Mouse (Mus musculus) embryonic facial prominence, embryonic 12.5 days (tissue): ENCODE measurements at regions not wholly inside any gene's neighbourhood (a gene's known extent, or its start where the extent isn't known, plus 50 kb on each side); places are given as distances from the start of the nearest gene placed in this dataset.

ENCODE experiments used
- ATAC-seq: fragments of 200-750 bp; cut with Nextera tagmentation; 2 replicates; pipeline ENCODE4 v1.8.0; 2017; ENCODE audit not compliant: insufficient number of reproducible peaks, insufficient read depth, low FRiP score, low TSS enrichment
- H3K27ac ChIP-seq: fragments of 300-500 bp; sonication (generic); 2 replicates; pipeline ENCODE4 v1.5.1; 2016; ENCODE audit warnings: mild to moderate bottlenecking
- H3K27me3 ChIP-seq: fragments of 300-500 bp; sonication (generic); 2 replicates; pipeline ENCODE4 v1.6.1; 2016; ENCODE audit warnings: mild to moderate bottlenecking, moderate library complexity
- H3K36me3 ChIP-seq: fragments of 300-500 bp; sonication (generic); 2 replicates; pipeline ENCODE4 v1.6.1; 2016; ENCODE audit warnings: mild to moderate bottlenecking
- H3K4me1 ChIP-seq: fragments of 300-500 bp; sonication (generic); 2 replicates; pipeline ENCODE4 v1.6.1; 2016
- H3K4me2 ChIP-seq: fragments of 300-500 bp; sonication (generic); replicated peaks from 2 replicates; pipeline ENCODE4 v1.6.1; 2016; ENCODE audit warnings: mild to moderate bottlenecking, moderate library complexity
- H3K4me3 ChIP-seq: fragments of 300-500 bp; sonication (generic); 2 replicates; pipeline ENCODE4 v1.5.1; 2016; ENCODE audit warnings: mild to moderate bottlenecking
- H3K9ac ChIP-seq: fragments of 300-500 bp; sonication (generic); 2 replicates; pipeline ENCODE4 v1.6.1; 2016; ENCODE audit warnings: mild to moderate bottlenecking, moderate library complexity
- H3K9me3 ChIP-seq: fragments of 300-500 bp; sonication (generic); 2 replicates; pipeline ENCODE4 v1.6.1; 2016; ENCODE audit warnings: mild to moderate bottlenecking, moderate library complexity
- WGBS: fragments of 180-500 bp; shearing (Covaris S2); methylation state at CpG from one replicate; pipeline ENCODE4 v1.1.7; 2016; 5-methylcytosine and 5-hydroxymethylcytosine counted together

- Histone ChIP-seq H3K4me1 (no peaks in the 10 kb centered on the region), H3K36me3 (no peaks in the 10 kb centered on the region), H3K9me3 (no peaks in the 10 kb centered on the region), H3K9ac (no peak overlapping the region), H3K27ac (no peak overlapping the region), H3K4me2 (no peak overlapping the region), H3K27me3 (0 out of 2 replicates have a peak, but pooled peaks cover 3% of the 10 kb centered on the region), H3K4me3 (no peak overlapping the region)
- 53% methylated on average over 5 of the region's 5 CpGs for WGBS
- no peak for ATAC-seq
Measured at GRCm38 (mm10) chr7:37098950-37099349, 401.0 kb downstream of the Tshz3 start.

DNA sequence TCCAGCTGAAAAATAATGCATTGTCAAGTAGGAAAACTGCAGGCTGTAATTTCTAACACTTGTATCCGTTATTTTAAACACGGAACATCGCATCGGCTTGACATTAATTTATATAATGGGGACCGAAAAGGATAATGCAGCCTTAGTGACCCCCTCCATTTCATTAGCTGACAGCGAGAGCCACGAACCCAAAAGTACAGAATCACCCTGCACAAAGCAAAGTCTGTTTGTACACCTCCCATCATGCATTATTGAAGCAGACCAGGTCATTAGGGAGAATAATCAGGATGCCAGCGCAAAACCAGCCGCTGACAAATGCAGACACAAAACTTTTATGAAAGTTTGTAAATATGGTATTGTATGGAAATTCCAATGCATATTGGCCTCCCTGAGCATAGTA, 406.8 kb downstream of the Tshz3 start:
- Histone ChIP-seq H3K27me3 (no peaks in the 10 kb centered on the region), H3K4me2 (no peak overlapping the region), H3K36me3 (no peaks in the 10 kb centered on the region), H3K27ac (no peak overlapping the region), H3K4me3 (no peak overlapping the region), H3K9me3 (no peaks in the 10 kb centered on the region), H3K4me1 (no peaks in the 10 kb centered on the region), H3K9ac (no peak overlapping the region)
- ATAC-seq: no peak
- 87% methylated on average over 9 of the region's 9 CpGs for WGBS

DNA sequence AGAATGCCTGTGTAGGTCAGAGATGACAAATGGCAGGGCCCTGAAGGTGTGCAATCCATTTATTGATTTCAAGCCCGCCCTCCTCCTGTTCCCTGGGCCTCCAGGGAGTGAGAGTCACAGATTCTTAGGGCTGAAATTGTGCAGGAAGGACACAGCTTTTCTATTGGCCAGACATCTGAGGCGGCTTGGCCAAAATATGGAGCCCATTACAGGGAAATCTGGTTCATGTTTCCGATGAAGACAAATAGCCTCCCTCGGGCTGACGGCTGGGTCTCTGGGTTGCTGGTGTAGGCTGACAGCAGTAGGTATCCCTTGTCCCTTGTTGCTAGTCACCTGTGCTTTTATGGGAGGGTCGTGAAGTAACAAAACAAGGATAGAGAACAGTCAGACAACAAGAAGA, 413.2 kb downstream of the Tshz3 start:
- 25% methylated on average over 6 of the region's 6 CpGs for WGBS
- Histone ChIP-seq H3K9me3 (no peaks in the 10 kb centered on the region), H3K4me1 (0 out of 2 replicates have a peak, but pooled peaks cover 6% of the 10 kb centered on the region), H3K4me2 (no peak overlapping the region), H3K4me3 (no peak overlapping the region), H3K9ac (no peak overlapping the region), H3K27me3 (no peaks in the 10 kb centered on the region), H3K27ac (no peak overlapping the region), H3K36me3 (no peaks in the 10 kb centered on the region)
- no peak for ATAC-seq

DNA sequence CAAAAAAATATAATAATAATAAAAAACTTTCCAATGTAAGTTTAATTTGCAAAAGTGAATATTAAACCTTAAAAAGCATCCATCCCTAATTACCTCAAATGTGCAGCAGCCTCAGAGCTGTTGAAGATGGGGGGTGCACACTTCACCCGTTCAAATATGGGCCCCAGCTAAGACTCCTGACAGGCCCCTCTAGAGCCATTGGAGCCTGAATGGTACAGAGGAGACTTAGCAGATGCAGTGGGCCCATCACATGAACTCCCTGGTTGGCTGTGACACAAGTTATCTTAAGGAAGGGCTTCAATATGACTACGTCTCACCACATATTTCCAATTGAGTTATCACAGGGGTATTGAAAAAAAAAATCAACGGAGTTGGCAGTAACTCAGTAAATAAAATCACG, 422.9 kb downstream of the Tshz3 start:
- Histone ChIP-seq H3K9me3 (no peaks in the 10 kb centered on the region), H3K4me2 (no peak overlapping the region), H3K4me3 (no peak overlapping the region), H3K9ac (no peak overlapping the region), H3K36me3 (no peaks in the 10 kb centered on the region), H3K27ac (no peak overlapping the region), H3K27me3 (no peaks in the 10 kb centered on the region), H3K4me1 (no peaks in the 10 kb centered on the region)
- WGBS: 89% methylated on average over 4 of the region's 4 CpGs
- ATAC-seq: no peak

DNA sequence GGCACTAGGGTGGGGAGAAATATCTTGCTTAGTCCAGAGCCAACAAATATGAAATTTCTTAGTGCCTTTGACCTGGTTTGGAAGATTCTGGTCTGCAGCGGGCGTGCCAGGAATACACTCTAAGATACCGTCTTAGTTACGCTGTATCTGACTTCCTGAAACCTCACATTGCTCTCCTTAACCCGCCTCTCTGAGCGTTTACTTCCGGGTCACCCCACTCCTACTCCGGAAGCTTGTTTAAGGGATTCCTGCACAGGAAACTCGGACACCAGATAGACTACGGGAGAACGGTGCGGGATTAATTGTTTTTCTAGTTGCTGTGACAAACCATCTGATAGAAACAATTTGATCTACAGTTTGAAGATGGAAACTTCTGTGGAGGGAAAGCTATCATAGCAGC, 442.3 kb downstream of the Tshz3 start:
- 91% methylated on average over 12 of the region's 12 CpGs for WGBS
- Histone ChIP-seq H3K36me3 (no peaks in the 10 kb centered on the region), H3K27ac (no peak overlapping the region), H3K27me3 (no peaks in the 10 kb centered on the region), H3K4me2 (no peak overlapping the region), H3K4me1 (0 out of 2 replicates have a peak, but pooled peaks cover 3% of the 10 kb centered on the region), H3K4me3 (no peak overlapping the region), H3K9ac (no peak overlapping the region), H3K9me3 (no peaks in the 10 kb centered on the region)
- no peak for ATAC-seq

DNA sequence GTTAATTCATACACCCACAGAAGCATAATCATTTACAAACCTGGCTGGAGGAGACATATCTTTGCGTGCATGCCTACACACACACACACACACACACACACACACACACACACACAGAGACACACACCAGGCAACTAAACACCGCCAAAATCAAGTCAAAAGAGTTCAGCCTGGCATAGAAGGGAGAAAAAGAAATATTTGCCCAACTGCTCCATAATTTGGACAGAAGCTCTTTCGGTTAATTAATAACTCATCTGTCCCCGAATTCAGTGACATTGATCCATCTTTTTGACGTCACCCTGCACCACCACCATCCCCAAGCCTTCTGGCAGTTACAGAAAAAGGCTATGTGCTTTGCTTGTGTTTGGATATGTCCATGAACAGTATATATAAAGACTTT, 444.9 kb downstream of the Tshz3 start:
- Histone ChIP-seq H3K27me3 (no peaks in the 10 kb centered on the region), H3K4me2 (no peak overlapping the region), H3K9me3 (no peaks in the 10 kb centered on the region), H3K27ac (no peak overlapping the region), H3K36me3 (no peaks in the 10 kb centered on the region), H3K4me3 (no peak overlapping the region), H3K9ac (no peak overlapping the region), H3K4me1 (no peaks in the 10 kb centered on the region)
- ATAC-seq: no peak
- WGBS: 83% methylated on average over 5 of the region's 5 CpGs

DNA sequence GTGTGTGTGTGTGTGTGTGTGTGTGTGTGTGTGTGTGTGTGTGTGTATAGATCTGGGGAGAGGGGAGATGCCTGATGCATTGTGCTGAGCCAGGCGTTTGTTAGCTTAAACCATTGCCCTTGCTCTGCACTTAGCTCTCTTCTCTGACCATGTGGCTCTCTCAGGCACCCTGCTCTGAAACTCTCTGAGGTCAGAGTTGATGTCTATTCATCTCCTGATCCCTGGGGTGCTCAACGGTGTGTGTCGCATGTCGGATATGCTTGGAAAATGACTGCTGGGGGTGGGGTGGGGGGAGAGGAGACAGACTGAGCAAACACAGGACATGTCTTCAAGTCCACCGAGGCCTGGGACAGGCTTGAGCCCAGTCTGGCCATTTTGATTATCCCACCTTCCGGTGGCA, 446.4 kb downstream of the Tshz3 start:
- no peak overlapping the region for H3K27ac ChIP-seq
- no peaks in the 10 kb centered on the region for H3K27me3 ChIP-seq
- no peaks in the 10 kb centered on the region for H3K36me3 ChIP-seq
- H3K4me2 ChIP-seq: no peak overlapping the region
- no peak overlapping the region for H3K9ac ChIP-seq
- no peaks in the 10 kb centered on the region for H3K9me3 ChIP-seq
- H3K4me3 ChIP-seq: no peak overlapping the region
- H3K4me1 ChIP-seq: no peaks in the 10 kb centered on the region
- ATAC-seq: no peak
- 49% methylated on average over 6 of the region's 6 CpGs for WGBS

DNA sequence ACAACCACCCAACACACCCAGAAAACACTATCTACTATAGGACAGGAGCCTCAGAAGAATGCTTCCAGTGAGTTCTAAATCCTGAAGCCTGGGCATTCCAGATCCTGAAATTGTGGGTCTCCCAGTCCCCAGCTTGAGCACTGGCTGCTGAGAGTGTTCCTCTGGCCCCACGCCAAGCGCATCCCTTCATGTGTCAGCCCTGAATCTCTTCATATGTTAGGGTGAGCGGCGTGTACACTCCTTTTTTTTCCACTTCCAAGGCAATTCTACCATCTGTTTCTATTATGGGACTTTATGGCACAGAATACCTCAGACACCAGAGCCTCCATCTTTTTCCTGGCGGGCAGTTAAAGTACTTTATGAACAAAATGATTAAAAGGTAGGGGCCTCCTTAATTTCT, 451.8 kb downstream of the Tshz3 start:
- Histone ChIP-seq H3K36me3 (no peaks in the 10 kb centered on the region), H3K9me3 (no peaks in the 10 kb centered on the region), H3K4me2 (no peak overlapping the region), H3K9ac (no peak overlapping the region), H3K4me3 (no peak overlapping the region), H3K27ac (no peak overlapping the region), H3K4me1 (no peaks in the 10 kb centered on the region), H3K27me3 (no peaks in the 10 kb centered on the region)
- ATAC-seq: no peak
- 62% methylated on average over 5 of the region's 5 CpGs for WGBS

DNA sequence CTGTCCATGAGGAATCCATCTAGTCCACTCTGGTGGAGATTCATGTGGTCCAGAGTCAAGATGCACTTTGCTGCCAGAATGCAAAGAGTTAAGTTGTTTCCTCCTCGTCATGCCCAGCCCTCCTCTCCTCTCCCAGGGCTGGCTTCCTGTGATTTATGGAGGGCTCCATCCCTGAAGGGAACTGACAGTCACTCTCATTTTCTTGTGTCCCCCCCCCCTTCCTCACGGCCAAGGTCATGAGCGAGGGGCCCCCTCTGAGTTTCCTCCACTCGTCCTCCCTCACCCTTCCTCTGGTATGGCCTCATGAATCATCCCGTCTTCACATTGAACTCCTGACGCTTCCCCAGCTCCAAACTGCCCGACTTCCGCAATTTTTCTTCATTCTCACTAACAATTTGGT, 461.9 kb downstream of the Tshz3 start:
- Histone ChIP-seq H3K4me3 (no peak overlapping the region), H3K36me3 (no peaks in the 10 kb centered on the region), H3K9me3 (no peaks in the 10 kb centered on the region), H3K4me1 (no peaks in the 10 kb centered on the region), H3K4me2 (no peak overlapping the region), H3K27ac (no peak overlapping the region), H3K9ac (no peak overlapping the region), H3K27me3 (no peaks in the 10 kb centered on the region)
- no peak for ATAC-seq
- WGBS: 53% methylated on average over 8 of the region's 8 CpGs

DNA sequence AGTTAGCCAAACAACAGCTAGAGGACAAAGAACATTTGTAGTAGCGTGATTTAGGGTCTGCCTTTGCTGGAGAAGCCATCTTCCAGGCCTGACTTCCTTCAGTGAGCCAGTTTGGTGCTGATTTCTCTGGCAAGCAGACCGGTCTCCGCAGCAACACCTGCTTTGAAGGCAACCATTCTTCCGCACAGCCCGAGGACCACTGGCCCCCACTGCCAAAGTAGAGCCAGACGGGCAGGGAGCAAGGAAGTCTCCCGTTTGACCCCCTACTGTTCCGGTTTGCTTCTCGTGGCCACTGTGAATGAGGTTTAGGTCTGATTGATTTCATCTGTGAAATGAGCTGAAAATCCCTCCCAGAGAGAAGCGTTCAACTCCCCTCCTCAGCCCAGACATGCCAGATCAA, 471.0 kb downstream of the Tshz3 start:
- H3K9ac ChIP-seq: no peak overlapping the region
- H3K4me3 ChIP-seq: no peak overlapping the region
- no peak for ATAC-seq
- no peak overlapping the region for H3K4me2 ChIP-seq
- H3K27me3 ChIP-seq: no peaks in the 10 kb centered on the region
- no peaks in the 10 kb centered on the region for H3K9me3 ChIP-seq
- H3K4me1 ChIP-seq: no peaks in the 10 kb centered on the region
- no peak overlapping the region for H3K27ac ChIP-seq
- 40% methylated on average over 10 of the region's 10 CpGs for WGBS
- H3K36me3 ChIP-seq: no peaks in the 10 kb centered on the region

DNA sequence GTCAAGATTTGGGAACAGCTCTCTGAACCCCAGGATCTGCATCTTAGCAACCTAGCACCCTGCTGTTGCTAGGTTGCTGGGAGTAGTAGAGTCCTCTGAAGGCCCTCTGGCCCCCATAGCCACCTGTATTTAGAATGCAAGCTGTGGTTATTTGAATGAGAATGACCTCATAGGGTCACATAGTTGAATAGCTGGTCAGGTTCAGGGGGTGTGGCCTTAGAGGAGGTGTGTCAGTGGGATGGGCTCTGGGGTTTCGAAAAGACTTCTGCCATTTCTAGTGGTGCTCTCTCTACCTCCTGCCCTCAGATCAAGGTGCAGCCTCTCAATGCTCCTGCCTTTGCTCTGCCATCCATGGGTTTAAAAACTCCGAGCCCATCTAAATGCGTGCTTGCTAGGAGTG, 477.8 kb downstream of the Tshz3 start:
- Histone ChIP-seq H3K27ac (no peak overlapping the region), H3K9me3 (no peaks in the 10 kb centered on the region), H3K9ac (no peak overlapping the region), H3K27me3 (no peaks in the 10 kb centered on the region), H3K4me2 (no peak overlapping the region), H3K4me3 (no peak overlapping the region), H3K4me1 (peaks cover 11% of the 10 kb centered on the region; the same call in 1 of the 2 replicates), H3K36me3 (no peaks in the 10 kb centered on the region)
- ATAC-seq: no peak
- 85% methylated on average over 3 of the region's 3 CpGs for WGBS

- H3K9me3 ChIP-seq: no peaks in the 10 kb centered on the region
- H3K4me3 ChIP-seq: no peak overlapping the region
- 21% methylated on average over 4 of the region's 4 CpGs for WGBS
- ATAC-seq: no peak
- H3K4me1 ChIP-seq: peaks cover 18% of the 10 kb centered on the region; the same call in 1 of the 2 replicates
- no peaks in the 10 kb centered on the region for H3K36me3 ChIP-seq
- H3K27me3 ChIP-seq: no peaks in the 10 kb centered on the region
- no peak overlapping the region for H3K27ac ChIP-seq
- H3K4me2 ChIP-seq: no peak overlapping the region
- H3K9ac ChIP-seq: no peak overlapping the region
Measured at GRCm38 (mm10) chr7:37178256-37178655, 480.3 kb downstream of the Tshz3 start.

- ATAC-seq: no peak
- H3K9me3 ChIP-seq: no peaks in the 10 kb centered on the region
- peaks cover 18% of the 10 kb centered on the region; the same call in 1 of the 2 replicates for H3K4me1 ChIP-seq
- H3K36me3 ChIP-seq: no peaks in the 10 kb centered on the region
- no peak overlapping the region for H3K27ac ChIP-seq
- H3K9ac ChIP-seq: no peak overlapping the region
- no peak overlapping the region for H3K4me3 ChIP-seq
- H3K4me2 ChIP-seq: no peak overlapping the region
- 54% methylated on average over 10 of the region's 10 CpGs for WGBS
- no peaks in the 10 kb centered on the region for H3K27me3 ChIP-seq
Measured at GRCm38 (mm10) chr7:37179907-37180306, 482.0 kb downstream of the Tshz3 start.
